Mouse (Mus musculus) forebrain, embryonic 10.5 days (tissue): ENCODE measurements around the gene Kri1. TPM values are rescaled to one million over a fixed set of nuclear protein-coding genes. Genes with fewer than 3 reads are reported as not detected.

Source experiments
- DNase-seq: peaks from one replicate; pipeline ENCODE4 v3.0.0-alpha.2; 2017; ENCODE audit warnings: low spot score; ENCODE audit errors: extremely low spot score
- H3K27ac ChIP-seq: fragments of 300-500 bp; sonication (generic); 2 replicates; pipeline ENCODE4 v1.5.1; 2016; ENCODE audit warnings: mild to moderate bottlenecking
- H3K27me3 ChIP-seq: fragments of 300-500 bp; sonication (generic); 2 replicates; pipeline ENCODE4 v1.6.1; 2016; ENCODE audit warnings: mild to moderate bottlenecking; ENCODE audit not compliant: poor library complexity, severe bottlenecking
- H3K36me3 ChIP-seq: fragments of 300-500 bp; sonication (generic); replicated peaks from 2 replicates; pipeline ENCODE4 v1.6.1; 2016; ENCODE audit warnings: mild to moderate bottlenecking, moderate library complexity
- H3K4me1 ChIP-seq: fragments of 300-500 bp; sonication (generic); 2 replicates; pipeline ENCODE4 v1.6.1; 2016
- H3K4me3 ChIP-seq: fragments of 300-500 bp; sonication (generic); 2 replicates; pipeline ENCODE4 v1.5.1; 2016; ENCODE audit warnings: mild to moderate bottlenecking, moderate library complexity
- H3K9me3 ChIP-seq: fragments of 300-500 bp; sonication (generic); 2 replicates; pipeline ENCODE4 v1.6.1; 2016; ENCODE audit warnings: mild to moderate bottlenecking, moderate library complexity
- WGBS: fragments of 180-500 bp; shearing (Covaris S2); methylation state at CpG from one replicate; pipeline ENCODE4 v1.1.7; 2016; 5-methylcytosine and 5-hydroxymethylcytosine counted together
- polyA plus RNA-seq: library from polyadenylated mRNA; unstranded; fragments of >200 nt; fragmentation: Nextera tagmentation; extraction: Ambion mirVana; gene quantifications from 2 replicates; pipeline ENCODE4 v1.2.1, GENCODE M21; 2016

The Kri1 gene
- 18.3 and 18.8 TPM in 2 replicates for polyA plus RNA-seq

DNA sequence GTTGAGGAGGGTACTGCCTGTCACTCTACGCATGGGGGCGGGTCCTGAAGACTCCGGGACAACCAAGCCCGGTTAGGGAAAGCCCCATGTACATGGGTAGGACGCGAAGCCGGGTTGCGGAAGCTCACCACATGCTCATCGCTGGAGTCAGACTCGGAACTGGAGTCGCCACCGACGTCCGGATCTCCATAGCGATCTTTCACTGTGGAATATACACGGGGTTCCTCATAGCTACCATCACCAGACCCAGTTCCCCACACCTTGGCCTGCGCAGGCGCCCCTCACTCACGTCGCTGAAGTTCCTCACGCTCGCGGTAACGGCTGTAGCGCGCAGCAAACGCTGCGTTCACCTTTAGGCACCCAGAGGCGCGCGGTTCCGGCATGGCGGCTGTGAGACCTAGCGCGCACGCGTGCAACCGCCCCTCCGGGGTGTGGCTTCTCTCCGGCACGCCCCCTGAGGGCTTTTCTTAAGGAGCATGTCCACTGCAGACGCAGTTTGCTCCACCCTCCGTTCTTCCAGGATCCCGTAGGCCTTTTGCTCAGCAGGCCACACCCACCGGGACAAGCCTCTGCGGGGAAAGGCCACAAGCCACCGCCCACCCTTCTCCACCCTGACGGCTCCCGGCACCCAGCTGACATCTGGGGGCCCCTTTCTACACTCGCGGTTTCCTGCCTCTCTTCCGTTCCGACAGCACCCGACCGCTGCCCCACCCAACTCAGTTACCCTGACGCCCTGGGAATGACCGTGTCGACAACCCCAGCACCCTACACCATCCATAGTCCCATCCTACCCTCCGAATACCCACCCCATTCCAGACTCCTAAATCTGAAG lies at the start of gene Kri1:
Kri1 (minus strand) TSS at position 399 of the 832 bp plus-strand sequence.
- DNase-seq = peak; percentile 95
- H3K27ac ChIP-seq = peak within 1 kb of the TSS; percentile 90
- H3K36me3 ChIP-seq = peaks cover 36% of the 10 kb centered on the region
- H3K4me3 ChIP-seq = peak within 1 kb of the TSS; percentile 83
- under 1% methylated on average over 59 of the region's 59 CpGs for WGBS
- no peaks in the 10 kb centered on the region for H3K27me3 ChIP-seq
- H3K4me1 ChIP-seq = peaks cover 47% of the 10 kb centered on the region
- H3K9me3 ChIP-seq = no peaks in the 10 kb centered on the region

DNA sequence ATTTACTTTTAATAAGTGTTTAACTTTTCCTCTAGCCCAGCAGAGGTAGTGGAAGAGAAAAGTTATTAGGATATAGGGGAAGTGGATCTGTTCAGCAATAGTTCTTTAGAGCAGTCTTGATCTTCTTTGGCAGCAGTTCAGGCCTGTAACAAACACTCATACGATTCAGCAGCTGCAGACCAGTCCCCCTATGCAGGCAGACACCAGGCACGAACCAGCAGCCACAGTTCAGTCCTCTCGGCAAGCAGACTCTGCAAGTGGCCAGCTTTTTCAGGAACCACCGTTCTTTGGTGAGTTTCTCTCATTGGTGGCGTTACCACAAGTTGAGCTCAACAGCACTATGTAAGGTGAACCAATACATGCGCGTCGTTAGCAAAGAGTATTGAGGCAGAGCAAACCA lies 48.7 kb upstream of the Kri1 start:
- DNase-seq = no peak
- H3K36me3 ChIP-seq = peaks cover 20% of the 10 kb centered on the region
- no peak overlapping the region for H3K4me3 ChIP-seq
- 85% methylated on average over 8 of the region's 8 CpGs for WGBS
- H3K4me1 ChIP-seq = peaks cover 28% of the 10 kb centered on the region
- H3K27me3 ChIP-seq = 0 out of 2 replicates have a peak, but pooled peaks cover 5% of the 10 kb centered on the region
- H3K27ac ChIP-seq = no peak overlapping the region
- no peaks in the 10 kb centered on the region for H3K9me3 ChIP-seq

DNA sequence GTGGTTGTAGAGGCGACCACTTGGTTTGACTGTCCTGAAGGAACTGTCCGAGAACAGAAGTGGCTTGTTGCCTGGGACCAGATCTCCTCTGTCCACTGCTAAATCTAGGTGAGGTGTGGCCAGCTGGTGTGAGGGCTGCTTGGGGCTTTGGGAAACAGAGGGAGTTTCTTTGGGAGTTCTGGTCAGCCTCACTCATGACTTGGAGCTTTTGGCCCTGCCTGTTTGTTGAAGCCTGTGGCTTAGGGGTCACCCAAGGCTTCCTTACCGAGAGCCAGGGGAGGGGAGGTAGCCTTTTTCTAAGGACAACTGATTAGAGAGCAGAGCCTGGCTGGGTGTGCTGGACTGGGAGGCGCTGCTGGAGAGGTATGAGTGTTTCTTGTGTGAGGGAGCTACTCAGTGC lies 47.6 kb upstream of the Kri1 start:
- Histone ChIP-seq H3K36me3 (peaks cover 13% of the 10 kb centered on the region; the same call in 1 of the 2 replicates), H3K27me3 (0 out of 2 replicates have a peak, but pooled peaks cover 5% of the 10 kb centered on the region), H3K4me1 (peaks cover 29% of the 10 kb centered on the region), H3K4me3 (no peak overlapping the region), H3K9me3 (no peaks in the 10 kb centered on the region), H3K27ac (no peak overlapping the region)
- 83% methylated on average over 4 of the region's 4 CpGs for WGBS
- DNase-seq = no peak

DNA sequence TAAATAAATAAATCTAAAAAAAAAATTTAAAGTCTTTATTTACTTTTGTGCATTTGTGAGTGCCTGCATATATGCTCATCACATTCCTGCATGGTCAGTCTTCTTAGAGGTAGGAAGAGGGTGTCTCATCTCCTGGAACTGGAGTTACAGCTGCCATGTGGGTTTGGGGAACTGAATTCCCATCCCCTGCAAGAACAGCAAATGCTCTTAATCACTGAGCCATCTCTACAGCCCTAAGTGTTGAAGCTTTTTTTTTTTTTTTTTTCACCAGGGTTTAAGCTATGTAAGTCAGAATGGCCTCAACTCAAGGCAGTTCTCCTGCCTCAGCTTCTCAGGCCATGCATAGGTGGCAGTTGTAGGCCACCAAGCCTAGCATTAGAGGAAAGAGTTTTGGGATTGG lies 47.0 kb upstream of the Kri1 start:
- peaks cover 11% of the 10 kb centered on the region; the same call in 1 of the 2 replicates for H3K36me3 ChIP-seq
- 0 out of 2 replicates have a peak, but pooled peaks cover 5% of the 10 kb centered on the region for H3K27me3 ChIP-seq
- no peak for DNase-seq
- H3K4me1 ChIP-seq = peaks cover 33% of the 10 kb centered on the region
- H3K9me3 ChIP-seq = no peaks in the 10 kb centered on the region
- H3K4me3 ChIP-seq = no peak overlapping the region
- no peak overlapping the region for H3K27ac ChIP-seq

DNA sequence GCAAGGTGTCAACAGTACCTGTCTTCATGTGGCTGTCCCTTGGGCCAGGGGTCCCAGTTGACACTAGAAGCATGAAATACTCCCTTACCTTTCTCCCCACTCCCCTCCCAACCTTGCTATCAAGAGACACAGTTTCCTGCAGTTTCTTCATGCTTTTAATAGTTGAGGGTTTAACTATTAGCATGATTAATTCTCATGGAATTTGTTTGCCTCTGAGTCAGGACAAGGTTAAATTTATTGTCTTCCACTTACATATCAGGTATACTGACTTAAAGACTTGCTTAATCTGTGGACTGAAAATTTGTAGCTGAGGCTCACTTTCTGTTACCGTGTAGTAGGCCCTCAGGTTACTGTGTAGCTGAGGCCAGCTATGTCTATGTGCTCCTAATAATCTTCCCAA lies 45.8 kb upstream of the Kri1 start:
- H3K27ac ChIP-seq = no peak overlapping the region
- 96% methylated on average over 1 of the region's 1 CpGs for WGBS
- peaks cover 10% of the 10 kb centered on the region; the same call in 1 of the 2 replicates for H3K36me3 ChIP-seq
- H3K4me3 ChIP-seq = no peak overlapping the region
- no peak for DNase-seq
- H3K4me1 ChIP-seq = peaks cover 34% of the 10 kb centered on the region
- no peaks in the 10 kb centered on the region for H3K9me3 ChIP-seq
- 0 out of 2 replicates have a peak, but pooled peaks cover 5% of the 10 kb centered on the region for H3K27me3 ChIP-seq

DNA sequence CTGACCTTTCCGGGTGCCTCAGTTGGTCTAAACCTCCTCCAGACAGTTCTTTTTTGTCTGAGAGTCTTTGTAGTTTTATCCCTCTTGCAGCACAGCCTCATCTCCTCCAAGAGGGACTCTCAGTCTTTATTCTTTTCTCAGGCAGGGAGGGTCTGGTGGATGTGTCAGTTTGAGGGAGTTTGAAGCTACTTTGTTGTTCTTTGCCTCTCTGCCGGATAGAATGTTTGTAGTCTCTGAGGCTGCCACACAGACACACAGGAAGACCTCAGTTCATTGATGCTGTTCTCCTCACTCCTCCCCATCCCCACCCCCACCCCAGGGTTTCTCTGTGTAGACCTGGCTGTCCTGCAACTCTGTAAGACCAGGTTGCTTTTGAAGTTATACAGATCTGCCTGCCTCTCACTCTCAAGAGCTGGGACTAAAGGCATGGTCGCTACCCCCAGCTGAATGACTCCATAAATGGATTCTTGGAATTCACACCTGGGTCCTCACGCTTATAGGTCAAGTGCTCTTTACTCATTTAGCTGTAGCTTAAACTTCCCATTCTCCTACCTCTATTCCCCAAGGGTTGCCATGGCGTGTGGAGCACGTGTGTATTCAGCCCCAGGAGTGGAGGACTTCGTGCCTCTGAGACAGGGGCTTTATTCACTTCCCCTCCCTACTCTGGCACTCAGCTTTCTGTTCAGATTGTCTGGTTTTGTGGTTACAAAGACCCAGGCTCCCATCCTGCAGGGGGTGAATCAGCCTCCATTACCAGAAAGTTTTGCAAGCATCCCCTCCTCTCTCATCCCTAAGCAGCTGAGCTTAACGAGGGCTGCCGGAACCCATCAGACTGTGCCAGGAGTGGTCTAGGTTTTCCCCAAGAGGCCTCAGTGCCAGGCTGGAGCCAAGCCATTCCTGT lies 44.6 kb upstream of the Kri1 start:
- no peak overlapping the region for H3K4me3 ChIP-seq
- WGBS = 42% methylated on average over 9 of the region's 9 CpGs
- peak overlapping the region; percentile 32 for H3K27ac ChIP-seq
- peaks cover 10% of the 10 kb centered on the region; the same call in 1 of the 2 replicates for H3K36me3 ChIP-seq
- DNase-seq = no peak
- no peaks in the 10 kb centered on the region for H3K27me3 ChIP-seq
- no peaks in the 10 kb centered on the region for H3K9me3 ChIP-seq
- H3K4me1 ChIP-seq = peaks cover 27% of the 10 kb centered on the region

DNA sequence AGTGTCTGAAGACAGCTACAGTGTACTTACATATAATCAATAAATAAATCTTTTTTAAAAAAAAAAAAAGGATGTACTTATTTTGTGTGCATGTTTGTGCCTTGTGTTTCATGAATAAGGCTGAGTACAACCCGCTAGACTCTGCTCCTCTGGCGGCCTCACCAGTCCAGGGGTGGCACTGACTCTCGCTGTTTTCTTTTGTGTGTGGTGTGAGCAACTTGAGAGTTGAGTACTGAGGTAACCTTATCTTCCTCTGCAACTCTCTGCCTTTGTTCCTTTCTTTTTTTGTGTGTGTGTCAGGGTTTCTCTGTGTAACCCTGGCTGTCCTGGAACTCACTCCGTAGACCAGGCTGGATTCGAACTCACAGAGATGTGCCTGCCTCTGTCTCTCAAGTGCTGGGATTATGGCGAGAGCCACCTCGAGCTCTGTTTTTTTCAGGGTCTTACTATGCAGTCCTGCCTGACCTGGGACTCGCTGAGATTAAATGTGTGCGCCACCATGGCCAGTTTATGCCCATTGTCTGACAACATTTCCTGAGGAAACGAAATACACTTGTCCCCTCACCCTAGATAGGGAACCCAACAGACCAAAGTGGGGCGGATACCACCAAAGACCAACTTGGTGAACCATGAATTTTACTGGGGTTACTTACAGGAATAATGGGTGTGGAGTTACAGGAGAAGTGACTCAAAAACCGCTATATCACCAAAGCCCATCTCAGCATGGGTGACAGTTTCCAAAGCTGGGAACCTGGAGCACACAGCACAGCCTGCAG lies 43.8 kb upstream of the Kri1 start:
- Histone ChIP-seq H3K36me3 (peaks cover 12% of the 10 kb centered on the region), H3K27ac (no peak overlapping the region), H3K27me3 (no peaks in the 10 kb centered on the region), H3K4me3 (no peak overlapping the region), H3K9me3 (no peaks in the 10 kb centered on the region), H3K4me1 (peaks cover 26% of the 10 kb centered on the region)
- DNase-seq = no peak
- 85% methylated on average over 12 of the region's 12 CpGs for WGBS

DNA sequence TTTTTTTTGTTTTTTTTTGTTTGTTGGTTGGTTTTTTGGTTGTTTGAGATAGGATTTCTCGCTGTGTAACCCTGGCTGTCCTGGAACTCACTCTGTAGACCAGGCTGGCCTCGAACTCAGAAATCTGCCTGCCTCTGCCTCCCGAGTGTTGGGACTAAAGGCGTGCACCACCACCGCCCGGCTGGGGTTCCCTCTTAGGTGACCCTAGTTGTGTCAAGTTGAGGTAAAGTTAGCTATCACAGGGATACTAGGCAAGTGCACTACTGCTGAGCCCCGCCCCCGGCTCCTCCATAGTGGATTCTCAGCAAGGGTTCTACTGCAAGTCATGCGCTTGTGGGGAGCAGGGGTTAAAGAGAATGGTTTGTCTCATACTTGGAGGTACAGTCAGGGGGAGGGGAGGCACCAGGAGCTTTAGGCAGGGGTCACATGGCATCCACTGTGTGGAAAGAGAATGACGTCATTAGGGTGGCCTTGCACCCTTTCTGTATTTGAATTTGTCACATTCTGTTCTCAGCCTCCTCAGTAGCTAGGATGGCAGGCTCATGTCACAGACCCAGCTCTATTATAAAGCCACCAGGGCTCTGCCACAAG lies 42.0 kb upstream of the Kri1 start:
- no peak for DNase-seq
- Histone ChIP-seq H3K4me3 (no peak overlapping the region), H3K9me3 (no peaks in the 10 kb centered on the region), H3K4me1 (peaks cover 26% of the 10 kb centered on the region), H3K27ac (no peak overlapping the region), H3K27me3 (no peaks in the 10 kb centered on the region), H3K36me3 (peaks cover 21% of the 10 kb centered on the region)
- WGBS = 94% methylated on average over 10 of the region's 10 CpGs

DNA sequence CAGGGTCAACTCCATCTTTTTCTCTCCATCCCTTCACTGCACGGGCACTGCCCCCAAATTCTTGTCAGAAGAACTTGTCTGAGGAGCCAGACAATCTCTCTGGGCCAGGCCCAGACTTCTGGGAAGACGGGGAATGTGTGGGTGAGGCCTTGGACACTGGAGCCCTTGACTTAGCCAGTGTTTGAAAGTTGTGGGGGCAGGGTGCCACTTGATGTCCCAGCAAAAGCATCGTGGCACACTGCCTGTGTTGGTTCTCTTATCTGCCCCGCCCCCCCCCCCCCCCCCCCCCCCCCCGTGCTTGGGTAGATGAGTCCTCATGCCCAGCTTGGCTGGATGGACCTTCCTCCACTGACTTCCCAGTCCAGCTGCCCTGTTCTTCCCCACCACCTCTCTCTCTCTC lies 41.3 kb upstream of the Kri1 start:
- 81% methylated on average over 3 of the region's 5 CpGs for WGBS
- H3K9me3 ChIP-seq = no peaks in the 10 kb centered on the region
- H3K27me3 ChIP-seq = no peaks in the 10 kb centered on the region
- DNase-seq = no peak
- peaks cover 26% of the 10 kb centered on the region for H3K4me1 ChIP-seq
- H3K4me3 ChIP-seq = no peak overlapping the region
- no peak overlapping the region for H3K27ac ChIP-seq
- H3K36me3 ChIP-seq = peaks cover 29% of the 10 kb centered on the region

DNA sequence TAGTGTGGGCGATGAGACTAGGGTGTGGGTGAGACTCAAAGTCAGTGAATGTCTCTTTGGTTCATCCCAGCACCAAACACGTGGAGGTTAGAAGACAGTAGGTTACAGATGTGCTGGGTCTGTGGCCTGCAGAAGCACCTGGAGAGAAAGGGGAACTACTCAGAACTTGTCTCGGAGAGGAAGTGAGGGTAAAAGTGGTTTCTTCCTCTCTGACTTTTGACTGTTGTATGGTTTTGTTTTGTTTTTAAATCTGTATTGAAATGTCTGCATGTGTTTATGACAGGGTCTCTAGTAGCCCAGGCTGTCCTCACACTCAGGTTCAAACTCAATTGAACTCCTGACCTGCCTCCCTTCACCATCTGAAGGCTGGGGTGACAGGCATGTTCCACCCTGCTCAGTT lies 40.3 kb upstream of the Kri1 start:
- H3K4me1 ChIP-seq = peaks cover 23% of the 10 kb centered on the region
- no peak for DNase-seq
- WGBS = 84% methylated on average over 3 of the region's 3 CpGs

DNA sequence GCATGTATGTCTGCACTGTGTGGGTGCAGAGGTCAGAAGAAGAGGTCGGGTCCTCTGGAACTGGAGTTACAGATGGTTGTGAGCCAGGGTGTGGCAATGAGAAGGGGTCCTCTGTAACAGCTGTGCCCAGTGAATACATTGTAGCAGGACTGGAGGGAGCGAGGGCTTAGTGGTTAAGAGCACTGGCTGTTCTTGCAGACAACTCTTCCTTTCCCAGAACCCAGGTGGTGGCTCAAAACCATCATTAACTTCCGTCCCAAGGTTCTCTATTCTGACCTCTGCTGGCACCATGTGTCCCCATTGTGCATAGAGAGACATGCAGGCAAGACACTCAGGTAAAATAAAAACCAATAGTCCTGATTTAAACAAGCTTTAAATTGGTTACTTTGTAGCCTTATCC lies 39.8 kb upstream of the Kri1 start:
- 82% methylated on average over 3 of the region's 3 CpGs for WGBS

More for the DNA sequence above, 40.3 kb upstream of the Kri1 start:
- Histone ChIP-seq H3K36me3 (peaks cover 29% of the 10 kb centered on the region), H3K9me3 (no peaks in the 10 kb centered on the region), H3K4me3 (no peak overlapping the region), H3K27ac (no peak overlapping the region), H3K27me3 (no peaks in the 10 kb centered on the region)

DNA sequence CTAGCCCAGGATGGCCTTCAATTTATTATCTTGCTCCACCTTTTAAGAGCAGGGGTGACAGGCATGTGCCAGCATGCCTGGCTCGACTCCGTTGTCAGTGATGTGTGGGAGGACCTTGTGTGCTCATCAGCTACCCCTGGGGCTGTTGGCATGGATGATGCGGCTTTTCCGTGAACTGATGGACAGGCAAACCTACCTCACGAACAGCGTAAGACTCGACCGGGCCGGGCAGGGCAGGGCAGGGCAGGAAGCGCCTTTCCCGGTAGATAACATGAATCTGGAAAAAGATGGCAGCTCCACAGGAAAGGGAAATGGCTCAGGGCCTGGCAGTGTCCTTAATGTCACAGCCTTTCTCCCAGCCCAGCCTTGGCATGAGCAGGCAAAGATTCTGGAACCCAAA lies 36.5 kb upstream of the Kri1 start:
- no peaks in the 10 kb centered on the region for H3K9me3 ChIP-seq
- no peaks in the 10 kb centered on the region for H3K27me3 ChIP-seq
- DNase-seq = no peak
- no peak overlapping the region for H3K27ac ChIP-seq
- WGBS = 92% methylated on average over 11 of the region's 11 CpGs
- H3K36me3 ChIP-seq = peaks cover 21% of the 10 kb centered on the region
- peaks cover 26% of the 10 kb centered on the region for H3K4me1 ChIP-seq
- no peak overlapping the region for H3K4me3 ChIP-seq

More for the DNA sequence above, 39.8 kb upstream of the Kri1 start:
- no peaks in the 10 kb centered on the region for H3K9me3 ChIP-seq
- H3K27me3 ChIP-seq = no peaks in the 10 kb centered on the region
- no peak overlapping the region for H3K27ac ChIP-seq
- H3K36me3 ChIP-seq = peaks cover 29% of the 10 kb centered on the region
- H3K4me3 ChIP-seq = no peak overlapping the region
- peaks cover 19% of the 10 kb centered on the region for H3K4me1 ChIP-seq
- DNase-seq = no peak
